Comparison of ENCODE assay signal across 8 mouse cellular contexts in the genomic region with DNA sequence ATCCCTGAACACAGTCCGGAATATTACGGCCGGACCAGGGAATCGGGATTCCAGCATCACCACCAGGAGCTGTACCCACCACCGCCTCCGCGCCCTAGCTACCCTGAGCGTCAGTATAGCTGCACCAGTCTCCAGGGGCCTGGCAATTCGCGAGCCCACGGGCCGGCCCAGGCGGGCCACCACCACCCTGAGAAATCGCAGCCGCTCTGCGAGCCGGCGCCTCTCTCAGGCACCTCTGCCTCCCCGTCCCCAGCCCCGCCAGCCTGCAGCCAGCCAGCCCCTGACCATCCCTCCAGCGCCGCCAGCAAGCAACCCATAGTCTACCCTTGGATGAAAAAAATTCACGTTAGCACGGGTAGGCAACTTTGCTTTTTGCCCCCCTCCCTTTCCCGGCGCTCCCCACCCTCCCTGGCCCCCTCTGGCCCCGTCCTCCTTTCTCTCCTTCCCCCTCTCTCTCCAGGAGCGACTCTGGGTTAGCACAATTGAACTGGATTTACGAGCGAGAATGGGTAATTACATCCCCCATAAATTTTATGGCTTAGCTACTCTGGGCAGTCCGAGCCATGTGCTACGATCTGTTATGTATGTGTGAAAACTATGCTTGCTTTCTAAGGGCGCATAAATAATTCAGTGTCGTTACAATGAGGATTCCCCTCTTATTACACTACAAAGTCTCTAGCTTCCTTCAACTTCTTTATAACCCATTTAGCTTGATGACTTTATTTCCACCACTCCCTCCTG. TPM values are rescaled to one million over a fixed set of nuclear protein-coding genes. Genes with fewer than 3 reads are reported as not detected.
DNase-seq lines count a peak whose midpoint lies in the region; ATAC-seq and TF ChIP-seq lines count a peak whose summit lies in the region.

No protein-coding gene starts in this region.

- no peaks in the 10 kb centered on the region for H3K9me3 ChIP-seq in heart, postnatal 0 days (replicated peaks; ENCODE audit: control insufficient read depth, low read length)
- H3K9me3 ChIP-seq in hindbrain, embryonic 15.5 days, result no peaks in the 10 kb centered on the region
- H3K9me3 ChIP-seq in midbrain, embryonic 15.5 days, result no peaks in the 10 kb centered on the region

- H3K36me3 ChIP-seq in heart, postnatal 0 days (replicated peaks; ENCODE audit: control insufficient read depth, insufficient read depth, low read length), result no peaks in the 10 kb centered on the region
- no peaks in the 10 kb centered on the region for H3K36me3 ChIP-seq in hindbrain, embryonic 15.5 days
- H3K36me3 ChIP-seq in midbrain, embryonic 15.5 days (replicated peaks), result no peaks in the 10 kb centered on the region

- H3K4me1 ChIP-seq in heart, postnatal 0 days (ENCODE audit: control insufficient read depth, insufficient read depth), result no peaks in the 10 kb centered on the region
- H3K4me1 ChIP-seq in hindbrain, embryonic 15.5 days (replicated peaks), result peaks cover 7% of the 10 kb centered on the region
- no peaks in the 10 kb centered on the region for H3K4me1 ChIP-seq in midbrain, embryonic 15.5 days

- no peak for TF ChIP-seq EP300 in heart, postnatal 0 days (IDR thresholded peaks at IDR 0.05; ENCODE audit: low read depth)

- no peak for ATAC-seq in heart, postnatal 0 days (ENCODE audit: insufficient read depth, low read depth)
- peak; percentile 67; the same call in 1 of the 2 replicates for ATAC-seq in hindbrain, embryonic 15.5 days (ENCODE audit: low FRiP score, low read depth)
- no peak for ATAC-seq in midbrain, embryonic 15.5 days (replicated peaks)

- DNase-seq in heart, postnatal 0 days (ENCODE audit: low spot score), result no peak
- no peak for DNase-seq in heart, postnatal 4 days
- DNase-seq in adrenal gland, postnatal 25 days, result peak; percentile 31
- no peak for DNase-seq in left cerebral cortex, adult 8-10 months (ENCODE audit: low spot score in 2 of 2)
- no peak for DNase-seq in yolk sac, embryonic 10.5 days (ENCODE audit: low spot score)
- no peak for DNase-seq in lung, postnatal 4 days

- no peak overlapping the region for H3K27ac ChIP-seq in heart, postnatal 0 days (ENCODE audit: low read depth)
- H3K27ac ChIP-seq in hindbrain, embryonic 15.5 days (replicated peaks), result peak overlapping the region; percentile 87
- H3K27ac ChIP-seq in midbrain, embryonic 15.5 days, result no peak overlapping the region

- H3K4me3 ChIP-seq in heart, postnatal 0 days (ENCODE audit: low read depth, low read length), result peak overlapping the region; percentile 13; the same call in 1 of the 2 replicates
- H3K4me3 ChIP-seq in hindbrain, embryonic 15.5 days, result peak overlapping the region; percentile 47
- no peak overlapping the region for H3K4me3 ChIP-seq in midbrain, embryonic 15.5 days

- H3K9ac ChIP-seq in heart, postnatal 0 days (replicated peaks; ENCODE audit: low read depth, low read length), result no peak overlapping the region
- H3K9ac ChIP-seq in hindbrain, embryonic 15.5 days, result peak overlapping the region; percentile 56
- H3K9ac ChIP-seq in midbrain, embryonic 15.5 days, result no peak overlapping the region

- H3K27me3 ChIP-seq in heart, postnatal 0 days (ENCODE audit: control insufficient read depth, insufficient read depth, low read length), result peaks cover 100% of the 10 kb centered on the region
- peaks cover 75% of the 10 kb centered on the region for H3K27me3 ChIP-seq in hindbrain, embryonic 15.5 days
- peaks cover 97% of the 10 kb centered on the region for H3K27me3 ChIP-seq in midbrain, embryonic 15.5 days (replicated peaks)

- WGBS in heart, postnatal 0 days, result 2% methylated on average over 34 of the region's 34 CpGs
- WGBS in hindbrain, embryonic 15.5 days, result under 1% methylated on average over 33 of the region's 34 CpGs
- under 1% methylated on average over 34 of the region's 34 CpGs for WGBS in midbrain, embryonic 15.5 days

- H3K4me2 ChIP-seq in heart, postnatal 0 days (ENCODE audit: low read depth, low read length), result peak overlapping the region; percentile 8; the same call in 1 of the 2 replicates
- H3K4me2 ChIP-seq in hindbrain, embryonic 15.5 days, result peak overlapping the region; percentile 56
- H3K4me2 ChIP-seq in midbrain, embryonic 15.5 days, result peak overlapping the region; percentile 17; the same call in 1 of the 2 replicates

- no peak for TF ChIP-seq CTCF in heart, postnatal 0 days (IDR thresholded peaks at IDR 0.05; ENCODE audit: low read depth)

RNA-seq across cellular contexts. Expression of a gene that starts 16.2 kb away (rescaled TPM):
- total RNA-seq in heart, postnatal 0 days (2014; rRNA removed; ENCODE audit: low replicate concordance), result not detected in 2 replicates
- polyA plus RNA-seq in heart, postnatal 0 days (2015; fragmentation: Nextera tagmentation; extraction: Ambion mirVana), result 0.16 TPM in 1 of 2 replicates, not detected in the other
- total RNA-seq in heart, postnatal 4 days (2021), result under 1 TPM in 1 of 2 experiments, not detected in 1; 0.14 TPM
- 7.3 and 8.4 TPM in 2 replicates for total RNA-seq in adrenal gland, postnatal 25 days (2021)
- 56.8 and 63.8 TPM in 2 replicates for polyA plus RNA-seq in hindbrain, embryonic 15.5 days (2015; fragmentation: Nextera tagmentation; extraction: Ambion mirVana)
- 0.08 TPM in 1 of 2 replicates, not detected in the other for polyA plus RNA-seq in midbrain, embryonic 15.5 days (2015; fragmentation: Nextera tagmentation; extraction: Ambion mirVana)
- total RNA-seq in left cerebral cortex, adult 8-10 months (2022), result not detected

RNA-seq across cellular contexts. Expression of a gene that starts 36.9 kb away (rescaled TPM):
- total RNA-seq in heart, postnatal 0 days (2014; rRNA removed; ENCODE audit: low replicate concordance), result not detected in 2 replicates
- 0.12 TPM in 1 of 2 replicates, not detected in the other for polyA plus RNA-seq in heart, postnatal 0 days (2015; fragmentation: Nextera tagmentation; extraction: Ambion mirVana)
- total RNA-seq in heart, postnatal 4 days (2021), result under 1 TPM in 1 of 2 experiments, not detected in 1; 0.16 TPM
- total RNA-seq in adrenal gland, postnatal 25 days (2021), result 59.4 and 68.1 TPM in 2 replicates
- 7.4 and 13.1 TPM in 2 replicates for polyA plus RNA-seq in hindbrain, embryonic 15.5 days (2015; fragmentation: Nextera tagmentation; extraction: Ambion mirVana)
- not detected in 2 replicates for polyA plus RNA-seq in midbrain, embryonic 15.5 days (2015; fragmentation: Nextera tagmentation; extraction: Ambion mirVana)
- not detected for total RNA-seq in left cerebral cortex, adult 8-10 months (2022)

RNA-seq across cellular contexts. Expression of a gene that starts 44.6 kb away (rescaled TPM):
- not detected in 2 replicates for total RNA-seq in heart, postnatal 0 days (2014; rRNA removed; ENCODE audit: low replicate concordance)
- not detected in 2 replicates for polyA plus RNA-seq in heart, postnatal 0 days (2015; fragmentation: Nextera tagmentation; extraction: Ambion mirVana)
- not detected for total RNA-seq in heart, postnatal 4 days (2021)
- 21.5 and 26.7 TPM in 2 replicates for total RNA-seq in adrenal gland, postnatal 25 days (2021)
- polyA plus RNA-seq in hindbrain, embryonic 15.5 days (2015; fragmentation: Nextera tagmentation; extraction: Ambion mirVana), result 2.3 and 16.6 TPM in 2 replicates
- polyA plus RNA-seq in midbrain, embryonic 15.5 days (2015; fragmentation: Nextera tagmentation; extraction: Ambion mirVana), result not detected in 2 replicates
- not detected for total RNA-seq in left cerebral cortex, adult 8-10 months (2022)

RNA-seq across cellular contexts. Expression of a gene that starts 58.7 kb away (rescaled TPM):
- not detected in 2 replicates for total RNA-seq in heart, postnatal 0 days (2014; rRNA removed; ENCODE audit: low replicate concordance)
- not detected in 2 replicates for polyA plus RNA-seq in heart, postnatal 0 days (2015; fragmentation: Nextera tagmentation; extraction: Ambion mirVana)
- not detected for total RNA-seq in heart, postnatal 4 days (2021)
- 0.85 and 1.5 TPM in 2 replicates for total RNA-seq in adrenal gland, postnatal 25 days (2021)
- 0.30 TPM in 1 of 2 replicates, not detected in the other for polyA plus RNA-seq in hindbrain, embryonic 15.5 days (2015; fragmentation: Nextera tagmentation; extraction: Ambion mirVana)
- not detected in 2 replicates for polyA plus RNA-seq in midbrain, embryonic 15.5 days (2015; fragmentation: Nextera tagmentation; extraction: Ambion mirVana)
- total RNA-seq in left cerebral cortex, adult 8-10 months (2022), result not detected

Comparison
In these comparisons a context has a peak if more than half of its experiments do, and no peak if none do; other contexts are left out.
1. RNA of a gene that starts 36.9 kb away (total RNA-seq): 59.4 to 68.1 TPM in adrenal gland, postnatal 25 days; 0.16 TPM in heart, postnatal 4 days, not detected in heart, postnatal 0 days and not detected in left cerebral cortex, adult 8-10 months; every median in the first group is over 10 times any median in the second.
2. RNA of a gene that starts 44.6 kb away (total RNA-seq): 21.5 to 26.7 TPM in adrenal gland, postnatal 25 days; not detected in heart, postnatal 4 days, not detected in heart, postnatal 0 days and not detected in left cerebral cortex, adult 8-10 months; every median in the first group is over 10 times any median in the second.
3. Peak in every context shown above with its lines, with median percentiles within 50 percentile points of each other: H3K4me2 ChIP-seq.